Comparison of ENCODE assay signal across 27 mouse cellular contexts in genomic region chr2:80386255-80386654, GRCm38 (mm10).
"Had no signal": no experiment of that assay in that cellular context is flagged by ENCODE, and none has a peak within 500 bp of the region (broad histone marks: within the 10 kb centered on the region; RNA-seq: fewer than 3 reads in every experiment).

No protein-coding gene starts in this region.

- H3K36me3 ChIP-seq: embryonic facial prominence, embryonic 10.5 days; embryonic facial prominence, embryonic 12.5 days; embryonic facial prominence, embryonic 13.5 days; embryonic facial prominence, embryonic 15.5 days; forebrain, embryonic 10.5 days; forebrain, embryonic 12.5 days; forebrain, embryonic 15.5 days had no signal

- ATAC-seq: forebrain, embryonic 13.5 days; forebrain, embryonic 14.5 days; forebrain, embryonic 15.5 days; forebrain, embryonic 16.5 days; forebrain, postnatal 0 days had no signal

- H3K27ac ChIP-seq: embryonic facial prominence, embryonic 10.5 days; embryonic facial prominence, embryonic 12.5 days; embryonic facial prominence, embryonic 15.5 days; forebrain, embryonic 10.5 days; forebrain, embryonic 12.5 days; forebrain, embryonic 13.5 days; forebrain, embryonic 15.5 days; gastrocnemius, adult 2 months had no signal

- H3K4me1 ChIP-seq: embryonic facial prominence, embryonic 12.5 days; embryonic facial prominence, embryonic 15.5 days; forebrain, embryonic 10.5 days; forebrain, embryonic 12.5 days; forebrain, embryonic 13.5 days; forebrain, embryonic 15.5 days had no signal

- H3K27me3 ChIP-seq: embryonic facial prominence, embryonic 12.5 days; embryonic facial prominence, embryonic 13.5 days; embryonic facial prominence, embryonic 15.5 days; forebrain, embryonic 12.5 days; forebrain, embryonic 13.5 days; forebrain, embryonic 15.5 days had no signal

- H3K9me3 ChIP-seq: embryonic facial prominence, embryonic 10.5 days; embryonic facial prominence, embryonic 12.5 days; embryonic facial prominence, embryonic 13.5 days; embryonic facial prominence, embryonic 15.5 days; forebrain, embryonic 10.5 days; forebrain, embryonic 12.5 days; forebrain, embryonic 13.5 days; forebrain, embryonic 15.5 days had no signal

- H3K4me3 ChIP-seq: embryonic facial prominence, embryonic 10.5 days; embryonic facial prominence, embryonic 12.5 days; embryonic facial prominence, embryonic 13.5 days; embryonic facial prominence, embryonic 15.5 days; erythroblast, embryonic 14.5 days; forebrain, embryonic 10.5 days; forebrain, embryonic 12.5 days; forebrain, embryonic 13.5 days; forebrain, embryonic 15.5 days; gastrocnemius, adult 2 months had no signal

- H3K4me2 ChIP-seq: embryonic facial prominence, embryonic 12.5 days; embryonic facial prominence, embryonic 13.5 days; embryonic facial prominence, embryonic 15.5 days; forebrain, embryonic 12.5 days; forebrain, embryonic 13.5 days; forebrain, embryonic 15.5 days had no signal

- H3K9ac ChIP-seq: embryonic facial prominence, embryonic 12.5 days; embryonic facial prominence, embryonic 13.5 days; embryonic facial prominence, embryonic 15.5 days; forebrain, embryonic 12.5 days; forebrain, embryonic 13.5 days; forebrain, embryonic 15.5 days; forebrain, postnatal 0 days had no signal

- DNase-seq: cerebellum, adult 2 months; cerebellum, adult 8-10 months; cerebellum, adult 9-10 months; cerebellum, adult 9-11 months; cerebellum, postnatal 10 days; cerebellum, postnatal 14 days; cerebellum, postnatal 25 days; cerebellum, postnatal 36 days; embryo, embryonic 11 days; forebrain, postnatal 0 days; gastrocnemius, adult 2 months; gastrocnemius, postnatal 10 days; gastrocnemius, postnatal 14 days; gastrocnemius, postnatal 25 days; gastrocnemius, postnatal 36 days; heart, adult 18-20 months had no signal
